Mouse (Mus musculus) urinary bladder, postnatal 36 days (tissue): ENCODE measurements around the gene Clcn2.

Experiments used
- DNase-seq, 2 experiments: peaks; one replicate each; pipeline ENCODE4 v3.0.0; 2022; ENCODE audit warnings: low spot score in 2 of 2, mixed read lengths in 1 of 2

The Clcn2 gene

DNA sequence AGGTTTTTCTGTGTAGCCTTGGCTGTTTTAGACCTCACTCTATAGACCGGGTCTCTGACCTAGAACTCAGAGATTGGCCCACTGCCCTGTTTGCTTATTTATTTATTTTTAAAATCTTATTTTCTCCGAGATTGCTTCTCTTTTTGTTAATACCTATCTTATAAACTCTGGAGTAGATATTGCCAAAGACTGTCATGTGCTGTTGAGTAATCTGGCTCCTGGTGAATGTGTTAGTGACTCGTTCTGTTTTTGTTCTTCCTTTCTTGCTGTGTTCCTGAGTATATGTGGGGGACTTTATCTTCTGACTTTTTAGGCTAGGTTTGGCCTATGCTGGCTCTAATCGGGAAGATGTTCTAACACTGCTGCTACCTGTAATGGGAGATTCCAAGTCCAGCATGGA lies 59.9 kb downstream of the Clcn2 start:
- DNase-seq = no peak

DNA sequence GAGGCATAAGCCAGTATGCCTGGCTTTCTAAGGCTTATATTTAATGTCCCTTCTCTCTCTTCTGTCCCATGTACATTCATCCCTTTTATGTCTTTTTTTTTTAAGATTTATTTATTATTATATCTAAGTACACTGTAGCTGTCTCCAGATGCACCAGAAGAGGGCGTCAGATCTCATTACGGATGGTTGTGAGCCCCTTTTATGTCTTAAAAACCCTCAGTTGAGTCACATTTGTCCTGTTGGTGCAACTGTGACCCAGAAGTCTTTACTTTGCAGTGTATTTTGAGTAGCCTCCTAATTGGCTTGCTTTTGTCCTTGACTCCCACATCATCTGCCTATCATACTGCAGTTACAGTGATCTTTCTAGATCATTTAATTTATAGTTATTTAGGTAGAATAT lies 64.2 kb downstream of the Clcn2 start:
- DNase-seq = no peak
